Mouse (Mus musculus) telencephalon, adult 2 months (tissue): ENCODE data around the gene Coq8a.

Experiments
- DNase-seq: peaks from one replicate; pipeline ENCODE4 v3.0.0-alpha.2; 2011; ENCODE audit warnings: low read depth, low spot score

Coq8a gene

DNA sequence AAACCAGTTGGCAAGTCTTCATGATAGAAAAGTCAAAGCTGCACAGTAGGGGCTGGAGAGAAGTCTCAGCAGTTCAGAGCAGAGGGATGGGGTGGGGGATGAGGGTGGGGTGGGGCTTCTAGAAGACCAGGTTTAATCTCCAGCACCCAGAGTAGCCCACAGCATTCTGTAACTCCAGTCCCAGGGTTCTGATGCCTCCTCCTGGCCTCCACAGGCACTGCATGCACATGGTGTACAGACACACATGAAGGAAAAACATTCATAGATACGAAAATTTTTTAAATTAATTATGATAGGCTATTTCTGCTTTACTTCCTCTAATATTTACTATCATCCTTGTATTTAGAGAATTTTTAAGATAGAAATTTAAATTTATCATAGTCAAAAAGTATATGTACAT lies 82.9 kb downstream of the Coq8a start:
- no peak for DNase-seq
